Mouse (Mus musculus) Muller cell, postnatal 12 days (primary cell): ENCODE results near the gene Sass6.
"Not testable (repeated sequence)": the region's sequence is repeated elsewhere in the genome, so short reads cannot be mapped to it uniquely, and the experiment has no call there.

Source experiments
- DNase-seq: peaks from one replicate; pipeline ENCODE4 v3.0.0-alpha.2; 2015; ENCODE audit errors: inconsistent ontology term

Sass6 gene

DNA sequence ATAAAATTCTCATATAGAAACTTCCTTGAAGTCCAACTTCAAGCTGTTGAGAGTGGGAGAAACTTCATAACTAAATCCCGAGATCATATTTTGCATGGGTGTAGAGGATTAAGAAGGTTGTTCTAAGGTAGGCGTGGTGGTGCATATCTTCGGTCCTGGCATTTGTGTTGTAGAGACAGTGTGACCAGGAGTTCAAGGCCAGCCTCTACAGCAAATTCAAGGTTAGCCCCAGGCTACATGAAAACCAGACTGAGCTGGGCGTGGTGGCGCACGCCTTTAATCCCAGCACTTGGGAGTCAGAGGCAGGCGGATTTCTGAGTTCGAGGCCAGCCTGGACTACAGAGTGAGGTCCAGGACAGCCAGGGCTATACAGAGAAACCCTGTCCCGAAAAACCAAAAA lies 69.5 kb downstream of the Sass6 start:
- not testable (repeated sequence) for DNase-seq
